Mouse (Mus musculus) testis, adult 2 months (tissue): ENCODE results near the gene Nxph3.

Experiments
- CTCF ChIP-seq: fragments of 200-500 bp; IDR thresholded peaks from 2 replicates; pipeline ENCODE4 v1.5.1; 2012; ENCODE audit warnings: low read depth, mild to moderate bottlenecking, inconsistent platforms, low read length, moderate library complexity; ENCODE audit not compliant: control insufficient read depth, insufficient read depth, insufficient replicate concordance
- POLR2A ChIP-seq: fragments of 200-500 bp; IDR thresholded peaks from 2 replicates; pipeline ENCODE4 v1.6.1; 2012; ENCODE audit warnings: low read depth, mild to moderate bottlenecking, inconsistent platforms, low read length, moderate library complexity; ENCODE audit not compliant: control insufficient read depth

- TF ChIP-seq CTCF (no peak), POLR2A (no peak)
Observed at GRCm38 (mm10) chr11:95550301-95551021, 36.1 kb upstream of the Nxph3 start.
